Mouse (Mus musculus) embryo, embryonic 10.5 days (tissue): Measurements from ENCODE around the gene Sh2d3c.

Experiments
- DNase-seq: peaks from one replicate; pipeline ENCODE4 v3.0.0-alpha.2; 2015; ENCODE audit warnings: low spot score

The Sh2d3c gene

GRCm38 (mm10) chr2:32724832-32725790, 4.3 kb downstream of the Sh2d3c start:
- DNase-seq = no peak

- peak; percentile 98 for DNase-seq
Measured at GRCm38 (mm10) chr2:32727435-32727834, 6.6 kb downstream of the Sh2d3c start.

GRCm38 (mm10) chr2:32728463-32728862, 7.6 kb downstream of the Sh2d3c start:
- no peak for DNase-seq

- no peak for DNase-seq
Measured at GRCm38 (mm10) chr2:32729547-32729946, 8.7 kb downstream of the Sh2d3c start.

- peak; percentile 82 for DNase-seq
Measured at GRCm38 (mm10) chr2:32730854-32731253, 10.0 kb downstream of the Sh2d3c start.

- no peak for DNase-seq
Measured at GRCm38 (mm10) chr2:32731911-32732310, 11.1 kb downstream of the Sh2d3c start.

GRCm38 (mm10) chr2:32732695-32733094, 11.8 kb downstream of the Sh2d3c start:
- DNase-seq = no peak

GRCm38 (mm10) chr2:32734480-32734879, 13.6 kb downstream of the Sh2d3c start:
- no peak for DNase-seq

GRCm38 (mm10) chr2:32734933-32735332, 14.1 kb downstream of the Sh2d3c start:
- peak; percentile 29 for DNase-seq

- DNase-seq = no peak
Measured at GRCm38 (mm10) chr2:32736306-32736829, 15.5 kb downstream of the Sh2d3c start.

GRCm38 (mm10) chr2:32737008-32737407, 16.2 kb downstream of the Sh2d3c start:
- DNase-seq = no peak

GRCm38 (mm10) chr2:32739311-32739710, 18.5 kb downstream of the Sh2d3c start:
- DNase-seq = no peak

- no peak for DNase-seq
Measured at GRCm38 (mm10) chr2:32740916-32741272, 20.0 kb downstream of the Sh2d3c start, which contains the start of gene 6330409D20Rik. Gene 6330409D20Rik (minus strand): TSS chr2:32741016.

- peak; percentile 69 for DNase-seq
Measured at GRCm38 (mm10) chr2:32741273-32742172, 20.7 kb downstream of the Sh2d3c start.

GRCm38 (mm10) chr2:32742173-32742531, 21.3 kb downstream of the Sh2d3c start:
- peak; percentile 79 for DNase-seq

- DNase-seq = no peak
Measured at GRCm38 (mm10) chr2:32744272-32744982, 23.6 kb downstream of the Sh2d3c start.

- no peak for DNase-seq
Measured at GRCm38 (mm10) chr2:32749082-32749481, 28.2 kb downstream of the Sh2d3c start.

- no peak for DNase-seq
Measured at GRCm38 (mm10) chr2:32750199-32750598, 29.3 kb downstream of the Sh2d3c start.

GRCm38 (mm10) chr2:32750887-32751664, 30.2 kb downstream of the Sh2d3c start:
- peak; percentile 90 for DNase-seq

- DNase-seq = no peak
Measured at GRCm38 (mm10) chr2:32751665-32752033, 30.8 kb downstream of the Sh2d3c start.

GRCm38 (mm10) chr2:32752181-32752580, 31.3 kb downstream of the Sh2d3c start:
- DNase-seq = peak; percentile 42
